Mouse (Mus musculus) frontal cortex, adult 2 months (tissue): ENCODE data around the gene Rnpep. TPM values are rescaled to one million over a fixed set of nuclear protein-coding genes. Genes with fewer than 3 reads are reported as not detected.
"Not testable (repeated sequence)": the region's sequence is repeated elsewhere in the genome, so short reads cannot be mapped to it uniquely, and the experiment has no call there.

Experiments used
- DNase-seq, 2 experiments: peaks; one replicate each; pipeline ENCODE4 v3.0.0; 2022; ENCODE audit warnings: low spot score in 1 of 2; ENCODE audit errors: extremely low spot score in 1 of 2
- polyA plus RNA-seq: library from polyadenylated mRNA; depleted of rRNA; stranded (reverse); fragments of >200 nt; gene quantifications from 2 replicates; pipeline ENCODE4 v1.2.3, GENCODE M21; 2012

The Rnpep gene
- polyA plus RNA-seq, 1 experiment = 64.8 TPM

DNA sequence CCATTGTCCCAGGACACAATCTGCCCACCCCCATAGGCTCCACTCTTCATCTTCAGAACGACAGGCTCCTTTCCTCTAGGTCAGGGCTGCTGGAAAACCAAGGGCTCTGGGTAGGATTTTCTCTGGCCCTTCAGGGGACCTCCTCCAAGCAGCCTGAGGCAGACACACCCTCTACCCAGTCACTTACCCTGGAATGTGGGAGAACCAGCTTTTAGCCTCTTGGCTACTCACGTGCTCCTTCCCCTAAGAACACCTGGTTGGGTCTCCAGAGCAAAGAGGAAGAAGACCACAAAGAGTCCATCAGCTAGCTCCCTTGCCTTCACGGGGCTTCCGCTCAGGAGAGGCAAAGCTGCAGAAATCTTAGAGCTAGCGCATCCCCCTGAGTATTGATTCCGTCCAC is 23.0 kb downstream of the Rnpep start:
- no peak for DNase-seq

DNA sequence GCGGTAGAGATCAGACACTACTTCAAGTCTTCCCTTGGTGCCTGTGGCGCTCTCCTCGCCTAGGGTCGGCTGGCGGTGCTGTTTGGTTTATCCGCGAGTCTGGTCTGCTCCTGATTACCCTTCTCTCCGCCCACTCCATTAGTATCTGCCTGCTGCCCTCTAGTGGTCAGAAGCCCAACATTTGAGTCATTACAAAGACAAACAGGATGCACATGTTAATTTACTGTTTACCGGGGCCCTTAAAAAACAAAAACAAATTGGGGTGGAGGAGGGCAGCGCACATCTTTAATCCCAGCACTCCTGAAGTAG is 24.8 kb downstream of the Rnpep start:
- peak in 1 of 2 experiments; percentile 85 for DNase-seq

DNA sequence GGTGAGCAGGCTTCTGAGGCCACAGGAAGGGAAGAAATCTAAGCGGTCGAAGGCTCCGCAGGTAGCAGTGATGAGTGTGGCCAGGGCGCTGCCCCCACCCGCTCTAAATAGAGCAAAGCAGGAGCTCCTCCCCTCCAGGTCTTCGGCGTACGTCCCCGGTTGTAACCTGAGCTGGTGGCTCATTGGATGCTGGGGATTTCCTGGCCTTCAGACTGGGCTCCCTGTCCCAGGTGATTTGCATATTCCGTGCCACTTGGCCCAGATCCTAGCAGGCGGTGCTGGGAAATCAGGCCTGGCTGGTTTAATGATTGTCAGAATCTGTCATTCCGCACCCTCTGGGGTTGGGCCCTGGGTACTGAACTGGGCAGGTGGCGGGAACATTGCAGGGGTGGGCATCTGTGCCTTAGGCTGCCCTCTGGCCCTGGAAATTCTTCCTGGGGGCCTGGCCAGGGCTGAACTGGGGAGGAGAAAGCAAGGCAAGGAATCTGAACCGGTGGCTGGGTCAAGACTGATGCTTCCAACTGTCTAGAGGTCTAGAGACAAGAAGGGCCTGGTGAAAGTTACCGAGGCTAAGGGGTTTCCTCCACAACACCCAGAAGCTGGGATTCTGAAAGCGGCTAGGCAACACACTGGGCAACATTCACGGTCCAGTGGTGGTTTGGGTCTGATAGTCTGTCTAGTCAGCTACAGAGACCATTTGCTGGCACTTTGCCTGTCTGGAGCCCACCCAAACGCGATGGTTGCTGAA is 25.3 kb downstream of the Rnpep start, which contains the start of gene Elf3:
TSS of gene Elf3 (minus strand) at position 189 of the 748 bp plus-strand sequence.
- DNase-seq = no peak

DNA sequence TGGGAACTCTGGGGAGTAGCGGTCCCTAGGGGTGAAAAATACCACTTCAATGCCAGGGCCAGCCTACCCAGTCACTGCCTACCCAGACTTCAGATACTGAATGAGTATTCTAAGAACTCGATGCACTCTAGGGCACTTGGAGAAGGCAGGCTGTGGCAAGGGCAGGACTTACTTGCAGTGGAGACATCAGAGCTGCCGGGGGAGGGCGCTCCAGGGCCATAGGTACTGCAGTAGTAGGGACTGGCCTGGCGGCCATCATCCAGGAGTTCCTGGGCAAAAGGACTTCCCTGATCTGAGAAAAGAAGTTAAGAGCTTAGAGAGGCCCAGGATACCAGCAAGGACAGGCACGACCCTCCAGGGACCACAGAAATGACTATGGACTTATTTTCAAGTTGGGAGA is 27.6 kb downstream of the Rnpep start:
- DNase-seq = no peak

DNA sequence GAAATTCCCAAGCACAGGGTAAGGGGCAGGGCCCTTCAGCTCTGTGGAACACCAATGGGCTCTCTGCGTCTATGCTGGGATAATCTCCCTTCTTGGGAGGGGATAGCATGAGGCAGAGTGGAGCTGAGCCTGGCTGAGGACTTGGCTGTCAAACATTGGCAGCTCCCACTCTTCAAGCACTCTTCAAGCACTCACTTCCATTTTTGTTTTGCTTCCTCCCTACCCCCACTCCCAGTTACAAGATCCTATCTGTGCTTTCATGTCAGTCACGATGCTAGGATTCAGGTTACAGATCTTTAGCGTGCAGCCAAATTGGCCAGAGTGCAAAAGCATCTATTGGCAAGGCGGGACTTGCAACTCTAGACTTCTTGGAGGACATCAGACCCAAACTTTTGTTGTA is 31.0 kb downstream of the Rnpep start:
- DNase-seq = no peak

DNA sequence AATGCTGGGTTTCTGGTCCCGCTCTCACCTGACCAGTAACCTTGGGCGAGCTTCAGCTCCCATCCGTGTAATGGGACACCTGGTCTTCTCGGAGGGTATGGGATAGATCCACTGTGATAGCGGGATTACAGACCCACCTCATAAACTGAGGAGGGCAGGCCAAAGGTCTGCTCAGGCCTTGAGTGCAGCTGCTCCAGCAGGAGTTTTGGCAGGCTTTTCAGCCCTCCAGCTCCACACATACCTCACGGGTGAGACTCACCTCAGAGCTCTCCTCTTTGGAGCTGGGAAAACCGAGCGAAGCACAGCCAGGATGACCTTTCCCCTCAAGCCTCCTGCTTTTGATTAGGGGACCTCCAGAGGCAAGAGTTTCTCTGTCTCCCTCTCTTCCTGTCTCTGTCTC is 32.5 kb downstream of the Rnpep start:
- no peak for DNase-seq

DNA sequence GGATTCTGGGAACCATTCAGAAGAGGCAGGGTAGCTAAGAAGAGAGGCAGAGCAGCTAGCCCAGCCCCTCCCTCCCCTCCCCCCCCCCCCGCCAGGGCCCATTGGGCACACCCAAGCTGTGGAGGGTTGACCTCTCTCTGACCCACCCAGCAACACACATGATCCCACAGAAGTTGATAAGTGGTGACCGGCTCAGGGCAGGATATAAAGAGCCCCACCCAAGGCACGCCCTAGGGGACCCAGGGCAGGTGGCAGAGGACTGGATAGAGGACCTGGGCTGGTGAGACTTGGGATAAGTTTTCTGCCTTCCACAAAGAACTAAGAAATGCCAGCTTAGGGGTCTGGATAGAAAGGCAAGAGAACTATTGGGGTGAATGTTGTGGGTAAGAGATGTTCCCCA is 33.2 kb downstream of the Rnpep start:
- DNase-seq = no peak

DNA sequence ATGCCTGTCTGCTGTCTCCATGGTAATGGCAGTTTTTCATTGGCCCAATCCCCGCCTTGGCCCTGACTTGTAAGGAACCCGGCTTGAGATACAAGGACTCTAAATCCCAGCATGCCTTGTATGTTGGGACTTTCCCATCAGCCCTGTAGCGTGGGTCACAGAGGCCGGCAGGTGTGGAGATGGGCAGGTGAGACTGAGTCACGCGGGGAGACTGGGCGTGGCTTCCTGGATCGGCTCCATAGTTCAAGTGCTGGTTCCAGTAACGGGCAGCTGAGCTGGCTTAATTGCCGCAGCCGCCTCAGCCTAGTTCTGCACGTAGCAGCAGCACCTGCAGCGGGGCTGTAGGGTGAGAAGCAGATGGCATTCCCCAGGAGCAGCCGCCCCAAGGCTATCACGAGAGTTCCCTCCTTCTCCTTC is 35.4 kb downstream of the Rnpep start:
- DNase-seq = peak; percentile 27 to 72

DNA sequence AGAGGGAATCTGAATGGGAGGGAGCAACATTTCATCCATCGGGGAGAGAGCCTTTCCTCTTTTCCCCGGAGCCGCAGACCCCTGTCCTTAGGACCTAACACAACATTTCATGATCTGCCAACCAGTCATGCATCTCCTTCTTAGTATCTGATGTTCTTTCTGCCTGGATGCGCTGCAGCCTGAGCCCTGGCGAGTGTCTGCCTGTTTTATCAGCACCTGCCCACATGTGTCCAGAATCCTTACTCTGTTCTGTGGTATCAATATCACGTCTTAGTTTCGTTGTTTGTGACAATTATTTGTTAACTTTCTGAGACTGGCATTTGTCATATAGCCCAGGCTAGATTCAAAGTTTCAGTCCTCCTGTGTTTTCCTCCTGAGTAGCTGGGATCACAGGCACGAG is 39.9 kb downstream of the Rnpep start:
- DNase-seq = no peak

DNA sequence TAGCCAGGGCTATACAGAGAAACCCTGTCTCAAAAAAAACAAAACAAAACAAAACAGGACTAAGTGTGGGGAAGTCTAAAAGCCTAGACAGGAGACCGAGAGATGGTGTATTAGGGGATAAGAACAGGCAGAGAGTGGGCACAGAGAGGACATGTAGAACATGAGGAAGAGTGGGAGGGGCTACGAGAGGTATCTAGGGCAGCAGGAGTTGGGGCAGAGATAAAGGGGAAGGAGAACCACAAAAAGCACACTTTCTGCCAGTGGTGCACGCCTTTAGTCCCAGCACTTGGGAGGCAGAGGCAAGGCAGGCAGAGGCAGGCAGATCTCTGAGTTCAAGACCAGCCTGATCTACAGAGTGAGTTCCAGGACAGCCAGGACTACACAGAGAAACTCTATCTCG is 43.7 kb downstream of the Rnpep start:
- DNase-seq = not testable (repeated sequence)

DNA sequence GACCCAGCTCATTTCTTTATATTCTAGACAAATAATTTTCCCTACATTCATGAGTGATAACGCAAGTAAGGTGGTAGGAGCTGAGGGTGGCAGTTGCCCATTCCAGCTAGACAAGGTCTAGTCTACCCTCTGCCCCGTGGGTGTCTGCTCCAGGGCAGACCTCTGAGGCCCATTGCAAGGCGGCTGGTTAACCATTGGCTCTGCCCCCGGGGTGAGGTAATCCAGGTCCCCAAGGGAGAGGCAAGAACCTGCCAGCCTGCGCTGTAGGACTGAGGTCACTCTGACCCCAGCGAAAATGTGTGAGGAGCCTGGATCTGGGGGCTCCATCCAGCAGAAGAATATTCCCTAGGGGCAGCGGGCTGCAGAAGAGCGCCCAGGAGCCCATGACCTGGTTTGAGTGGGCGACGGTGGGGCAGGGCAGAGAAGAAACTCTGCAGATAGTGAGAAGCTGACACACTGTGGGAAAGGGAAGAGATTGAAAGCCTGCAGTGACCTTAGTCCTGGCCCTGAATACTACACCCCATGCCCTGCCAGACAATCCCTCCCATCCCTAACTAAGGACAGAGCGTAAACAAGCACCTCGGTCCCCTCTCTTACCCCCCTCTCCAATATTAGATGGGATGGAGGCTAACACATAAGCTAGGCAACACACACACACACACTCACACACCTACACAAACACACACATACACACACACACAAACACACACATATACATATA is 46.6 kb downstream of the Rnpep start:
- no peak for DNase-seq

DNA sequence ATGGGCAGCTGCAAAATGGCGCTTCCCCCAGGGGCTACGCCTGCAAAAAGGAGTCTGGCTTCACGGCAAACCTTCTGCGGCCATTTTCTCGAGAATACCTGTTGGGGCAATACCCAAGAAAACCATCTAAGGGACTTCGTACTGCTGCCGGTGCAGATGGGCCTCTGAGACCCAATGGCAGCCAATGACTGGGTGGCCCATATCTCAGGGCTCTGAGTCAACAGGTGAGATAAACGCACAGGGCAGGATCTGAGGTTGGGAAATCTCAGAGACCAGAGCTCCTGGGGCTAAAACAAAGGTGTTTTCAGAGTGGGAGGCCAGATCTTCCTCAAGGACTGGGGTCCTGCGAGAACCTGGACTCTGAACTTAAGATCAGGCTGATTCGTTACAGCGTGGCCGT is 49.1 kb downstream of the Rnpep start:
- DNase-seq = no peak

DNA sequence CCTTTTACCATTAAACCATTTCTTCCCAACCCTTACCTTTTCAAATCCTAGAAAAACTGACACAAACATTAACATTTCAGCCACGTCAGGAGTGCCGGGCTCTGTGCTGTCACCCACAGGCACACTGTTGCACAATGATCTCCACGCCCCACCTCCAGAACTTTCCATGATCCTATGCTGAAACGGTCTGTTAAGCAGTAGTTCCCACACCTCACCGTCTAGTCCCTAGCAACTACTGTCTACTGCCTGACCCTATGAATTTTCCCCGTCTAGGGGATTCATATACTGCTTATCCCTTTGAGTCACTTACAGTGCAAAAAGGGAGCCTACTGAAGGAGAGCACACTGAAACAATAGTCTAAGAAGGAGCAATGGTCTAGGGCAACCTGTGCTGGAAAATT is 49.9 kb downstream of the Rnpep start:
- no peak for DNase-seq

DNA sequence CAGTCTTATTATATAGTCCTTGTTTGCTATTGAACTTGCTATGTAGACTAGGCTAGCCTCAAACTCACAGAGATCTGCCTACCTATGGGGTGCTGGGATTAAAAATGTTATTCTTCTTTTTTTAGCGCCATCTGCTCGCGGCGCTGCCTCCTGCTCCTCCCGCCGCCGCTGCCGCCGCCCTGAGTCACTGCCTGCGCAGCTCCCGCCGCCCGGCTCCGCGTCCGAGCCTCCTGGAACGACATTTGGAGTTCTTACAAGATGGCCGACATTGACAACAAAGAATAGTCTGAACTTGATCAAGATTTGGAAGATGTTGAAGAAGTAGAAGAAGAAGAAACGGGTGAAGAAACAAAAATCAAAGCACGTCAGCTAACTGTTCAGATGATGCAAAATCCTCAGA is 52.0 kb downstream of the Rnpep start:
- DNase-seq = not testable (repeated sequence)

DNA sequence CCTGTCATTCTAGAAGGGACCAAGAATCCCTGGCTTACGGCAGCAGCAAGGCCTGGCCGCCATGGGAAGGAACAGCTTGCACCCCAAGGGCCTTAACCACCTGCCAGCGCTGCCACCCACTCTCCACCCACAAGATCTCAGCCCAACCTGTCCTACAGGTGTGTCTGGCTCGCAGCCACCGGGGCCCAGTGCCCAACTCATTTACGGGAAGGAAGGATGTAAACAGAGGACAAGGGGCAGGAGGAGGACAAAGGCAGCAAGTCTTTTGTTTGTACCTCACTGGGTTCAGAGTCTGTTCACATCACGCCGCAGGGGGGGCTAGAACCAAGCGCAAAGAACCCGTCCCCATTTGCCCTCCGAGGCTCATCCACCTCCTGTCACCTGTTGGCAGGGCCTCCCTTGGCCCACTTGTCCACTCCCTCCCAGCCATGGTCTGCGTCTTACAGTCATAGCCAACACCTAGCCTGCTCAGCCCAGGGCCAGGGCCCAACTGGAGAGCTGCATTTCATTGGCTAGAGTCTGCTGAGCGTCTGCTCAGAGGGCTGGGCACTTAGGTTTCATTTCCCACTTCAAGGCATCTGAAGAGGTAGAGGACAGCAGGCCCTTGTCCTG is 56.4 kb downstream of the Rnpep start:
- DNase-seq = no peak

DNA sequence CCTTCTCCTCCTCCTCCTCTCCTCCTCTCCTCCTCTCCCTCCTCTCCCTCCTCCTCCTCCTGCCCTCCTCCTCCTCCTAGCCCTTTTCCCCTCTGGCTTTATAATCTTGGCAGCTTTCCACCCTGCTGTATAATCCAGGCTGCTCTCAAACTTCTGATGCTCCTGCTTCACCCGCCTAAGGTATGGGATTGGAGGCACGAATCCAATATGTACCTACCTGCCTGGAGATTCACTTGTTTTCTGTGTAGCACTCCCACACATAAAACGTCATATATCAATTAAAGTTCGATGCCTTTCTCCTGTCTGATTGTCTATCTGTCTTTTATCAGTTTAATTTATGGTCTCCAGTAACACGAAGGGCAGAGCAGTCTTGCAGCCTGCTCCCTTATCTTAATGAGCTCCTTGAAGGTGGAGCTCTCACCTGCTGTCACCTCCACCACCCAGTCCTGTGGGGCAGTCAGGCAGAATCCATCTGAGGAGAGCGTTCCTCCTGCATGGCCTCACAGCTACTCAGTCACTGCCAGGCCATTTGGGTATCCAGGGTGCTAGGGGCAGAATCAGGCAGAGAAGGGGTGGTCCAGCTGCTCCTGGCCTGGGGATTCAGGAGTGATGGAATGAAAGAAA is 58.8 kb downstream of the Rnpep start:
- no peak for DNase-seq

DNA sequence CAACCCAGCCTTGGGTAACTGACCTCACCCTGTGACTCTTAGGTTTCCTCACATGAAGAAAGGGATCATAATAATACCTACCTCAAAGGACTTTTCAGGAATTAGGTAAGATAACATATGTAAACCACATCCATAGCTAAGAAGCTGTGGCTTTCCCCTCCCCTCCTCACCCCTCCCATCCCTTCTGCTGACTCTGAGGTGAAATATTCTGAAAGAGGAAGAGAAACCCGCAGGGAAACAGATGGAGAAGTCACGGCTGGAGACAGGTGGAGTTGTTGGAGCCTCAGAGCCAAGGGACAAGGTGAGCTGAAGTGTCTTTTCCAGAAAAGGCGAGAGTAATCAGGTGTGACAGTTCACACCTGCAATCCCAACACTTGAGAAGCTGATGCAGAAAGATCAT is 59.7 kb downstream of the Rnpep start:
- no peak for DNase-seq

DNA sequence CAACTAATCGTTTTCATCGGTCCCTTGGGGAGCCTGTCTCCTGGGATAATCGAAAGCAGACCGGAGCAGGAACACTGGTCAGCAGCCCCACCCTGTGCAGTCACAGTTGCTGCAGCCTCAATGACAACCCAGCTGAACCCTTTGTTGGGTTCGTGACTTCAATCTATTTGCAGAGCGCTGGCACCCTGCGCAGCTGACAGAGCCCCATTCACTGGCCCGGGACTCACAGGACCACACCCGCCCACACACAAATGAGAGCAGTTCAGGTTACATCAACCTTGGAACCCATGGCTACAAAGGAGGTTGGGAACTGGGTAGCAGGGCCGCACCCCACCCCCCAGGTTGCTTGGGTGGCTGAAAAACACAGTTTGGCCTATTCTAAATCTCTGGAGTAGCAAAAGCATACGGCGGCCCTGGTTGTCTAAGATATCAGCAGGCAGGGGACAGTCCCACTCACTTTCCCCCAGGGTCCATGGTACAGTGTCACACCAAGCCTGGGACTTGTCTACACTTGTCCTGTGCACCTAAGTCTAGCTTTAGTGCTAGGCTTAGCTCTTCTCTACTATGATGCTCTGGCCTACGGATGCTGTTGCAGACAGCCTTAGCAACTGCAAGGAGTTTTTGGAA is 66.2 kb downstream of the Rnpep start:
- no peak for DNase-seq

DNA sequence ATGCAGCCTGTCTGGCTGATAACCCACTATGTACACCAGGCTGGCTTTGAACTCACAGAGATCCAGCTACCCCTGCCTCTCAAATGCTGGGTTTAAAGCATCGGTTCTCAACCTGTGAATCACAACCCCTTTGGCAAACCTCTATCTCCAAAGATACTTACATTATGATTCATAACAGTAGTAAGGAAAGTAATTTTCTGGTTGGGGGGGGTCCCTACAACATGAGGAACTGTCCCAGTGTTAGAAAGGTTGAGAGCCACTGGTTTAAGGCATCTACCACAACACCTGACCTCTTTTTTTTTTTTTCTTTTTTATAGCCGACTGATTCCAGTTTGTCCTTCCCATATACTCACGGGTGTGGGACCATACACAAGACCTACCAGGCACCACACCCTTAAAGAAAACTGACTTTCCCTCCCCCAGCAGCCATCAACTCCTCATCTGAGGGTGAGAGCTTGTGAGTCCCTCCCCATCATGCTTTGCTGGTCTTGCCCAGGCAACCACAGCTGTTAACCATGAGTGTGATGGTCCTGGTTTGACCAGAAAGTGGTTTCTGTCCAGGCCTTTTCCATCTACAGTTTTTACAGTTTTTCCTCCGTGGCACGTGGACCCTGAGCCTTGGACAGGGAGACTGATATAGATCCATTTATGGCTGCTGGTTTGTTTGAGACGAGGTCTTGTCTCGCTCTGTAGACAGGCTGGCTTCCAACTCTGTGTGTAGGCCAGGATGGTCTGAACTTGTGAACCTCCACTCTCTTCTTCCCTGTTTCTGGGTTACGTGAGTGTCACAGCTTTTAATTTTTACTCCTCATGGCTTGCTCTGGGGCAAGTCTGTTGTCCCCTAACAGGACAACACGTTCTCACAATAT is 69.9 kb downstream of the Rnpep start:
- no peak for DNase-seq
